Mouse (Mus musculus): ENCODE data around the gene Sycp2.

Gene Sycp2

DNA sequence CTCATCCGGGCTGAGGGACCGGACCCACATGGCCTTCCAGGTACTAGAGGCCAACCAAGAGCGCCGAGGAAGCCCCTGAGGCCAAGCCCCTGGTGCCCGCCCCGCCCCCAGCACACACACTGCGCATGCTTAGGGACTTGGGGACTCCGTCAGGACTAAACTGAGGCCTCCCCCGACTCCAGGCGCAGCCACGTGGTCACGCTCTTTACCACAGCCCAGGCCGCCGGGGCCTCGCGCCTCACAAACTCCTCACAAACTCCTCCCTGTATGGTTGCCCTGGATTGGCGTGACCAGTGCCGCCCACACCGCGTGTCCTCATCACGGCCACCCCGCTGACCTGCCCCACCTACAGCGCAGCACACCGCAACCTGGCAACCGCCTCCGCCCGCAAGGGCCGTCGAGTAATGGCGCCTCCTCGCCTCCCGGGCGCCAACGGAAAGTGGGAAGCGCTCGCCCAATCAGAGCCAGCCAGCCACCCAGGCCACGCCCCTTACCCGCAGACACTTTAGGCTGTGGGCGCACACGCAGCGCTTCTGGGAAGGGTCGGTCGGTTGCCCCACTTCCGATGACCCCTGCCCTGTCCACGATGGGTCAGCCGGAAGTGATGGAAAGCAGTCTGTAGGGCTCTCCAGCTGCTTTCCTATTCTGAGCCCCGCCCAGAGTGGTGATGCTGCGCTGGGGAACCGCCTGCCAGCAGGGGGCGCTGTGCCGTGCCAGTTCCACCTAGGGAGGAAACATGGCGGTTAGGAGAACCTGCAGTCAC lies at the start of gene Sycp2:
TSS of gene Sycp2 (minus strand) at position 633 of the 763 bp plus-strand sequence.
- peak; percentile 45 for DNase-seq

DNA sequence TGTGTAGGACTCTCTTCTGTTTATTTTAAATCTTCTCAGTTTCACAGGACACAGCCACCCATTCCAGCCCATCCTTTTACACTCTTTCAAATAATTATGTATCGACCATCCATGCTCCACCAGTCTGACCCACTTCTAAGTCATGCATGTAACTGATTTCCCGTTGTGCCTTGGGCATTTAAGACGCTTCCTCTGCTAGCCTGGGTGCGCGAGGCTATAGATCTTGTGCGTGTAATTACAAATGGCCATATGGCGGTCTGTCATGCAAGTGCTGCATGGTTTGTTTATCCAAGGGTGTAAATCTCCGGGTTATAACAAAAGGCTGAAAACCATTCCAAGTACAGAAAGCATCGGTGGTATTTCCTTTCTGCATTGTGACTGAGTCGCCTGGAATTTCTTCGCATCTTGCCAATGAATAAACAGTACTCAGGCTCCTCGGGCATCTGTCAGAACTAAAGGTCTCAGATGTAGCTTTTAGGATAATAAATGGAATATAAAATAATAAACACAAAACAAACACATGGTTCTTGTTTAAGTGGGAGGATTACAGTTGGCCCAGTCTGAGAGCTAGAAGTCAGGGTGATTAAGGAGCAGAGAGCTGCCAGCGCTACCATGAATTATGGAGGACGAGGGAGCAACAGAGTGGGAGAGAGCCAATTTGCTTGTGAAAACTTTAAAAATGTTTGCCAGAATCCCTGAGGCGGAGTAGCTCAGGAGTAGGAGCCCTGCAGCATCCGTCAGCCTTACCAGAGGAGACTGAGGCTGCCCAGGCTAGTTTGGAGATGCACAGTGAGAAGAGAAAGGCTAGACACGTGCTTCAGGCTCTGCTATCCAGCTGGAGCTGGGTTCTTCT lies 47.4 kb upstream of the Sycp2 start:
- no peak for DNase-seq

DNA sequence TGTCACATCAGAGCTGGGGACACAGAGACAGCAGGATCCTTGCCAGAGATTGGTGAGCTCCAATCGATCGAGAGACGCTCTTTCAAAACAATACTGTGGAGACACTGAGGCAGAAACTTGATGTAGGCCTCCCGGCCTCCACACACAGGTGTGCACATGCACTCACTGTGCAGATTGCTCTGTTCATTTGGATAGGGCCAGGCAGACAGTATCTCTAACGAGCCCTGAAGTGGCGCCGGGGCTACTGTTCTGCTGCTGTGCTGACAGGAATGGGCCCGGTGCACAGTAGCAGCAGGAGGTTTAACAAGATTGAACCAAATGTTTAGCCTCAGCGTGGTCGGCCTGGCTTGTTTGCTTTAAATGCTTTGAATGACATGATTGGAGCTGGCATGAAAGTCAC lies 43.5 kb upstream of the Sycp2 start:
- DNase-seq, result no peak

DNA sequence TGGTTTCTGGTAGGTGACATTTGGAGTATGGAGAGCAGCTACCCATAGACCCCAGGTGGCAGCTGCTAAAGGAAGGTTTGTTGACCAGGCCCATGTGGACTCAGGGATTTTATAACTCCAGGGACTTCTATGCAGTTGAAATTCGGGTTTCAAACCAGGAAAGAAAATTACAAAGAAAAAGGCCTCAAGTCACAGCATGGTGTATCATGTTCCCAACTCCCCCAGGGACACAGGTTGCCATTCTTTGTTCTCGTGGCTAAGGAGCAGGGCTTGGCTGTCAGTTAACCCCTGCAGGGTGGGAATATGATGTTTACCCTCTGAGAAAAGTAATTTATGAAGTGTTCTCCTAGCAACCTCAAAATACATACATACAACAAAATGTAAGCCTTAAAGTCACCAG lies 42.8 kb upstream of the Sycp2 start:
- no peak for DNase-seq

DNA sequence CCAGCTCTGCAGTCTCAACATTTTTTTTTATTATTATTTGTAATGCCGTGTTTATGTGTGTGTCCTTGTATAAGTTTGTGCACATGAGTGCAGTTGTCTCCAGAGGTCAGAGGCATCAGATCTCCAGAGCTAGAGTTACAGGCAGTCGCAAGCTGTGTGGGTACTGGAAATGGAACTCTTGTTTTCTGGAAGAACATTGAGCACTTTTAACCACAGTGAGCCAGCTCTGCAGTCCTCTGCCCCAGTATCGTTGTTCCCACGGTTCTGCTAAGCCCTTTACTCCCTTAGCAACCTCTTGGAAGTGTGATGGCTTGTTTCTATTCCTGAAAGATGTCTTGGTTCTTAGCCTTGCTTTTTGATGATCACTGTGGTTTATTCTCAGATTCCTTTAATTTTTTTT lies 41.9 kb upstream of the Sycp2 start:
- no peak for DNase-seq

DNA sequence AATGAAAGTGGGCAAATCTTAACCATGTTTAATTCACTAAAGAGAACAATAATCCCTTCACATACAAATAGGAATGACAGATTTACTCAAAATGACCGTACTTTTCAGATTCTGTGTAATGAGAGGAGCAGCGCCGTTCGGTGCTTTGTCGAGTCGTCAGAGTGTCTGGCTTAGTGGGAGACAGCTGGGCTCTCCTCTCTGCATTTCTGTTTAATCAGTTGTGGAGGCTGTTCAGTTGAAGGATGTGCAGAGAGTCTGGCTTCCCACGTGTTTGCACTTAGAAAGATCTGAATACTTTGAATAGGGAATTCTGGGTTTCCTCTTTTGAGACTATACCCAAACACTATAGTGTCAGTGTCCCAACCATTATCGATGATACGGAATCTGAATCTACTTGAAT lies 29.8 kb upstream of the Sycp2 start:
- DNase-seq, result no peak

DNA sequence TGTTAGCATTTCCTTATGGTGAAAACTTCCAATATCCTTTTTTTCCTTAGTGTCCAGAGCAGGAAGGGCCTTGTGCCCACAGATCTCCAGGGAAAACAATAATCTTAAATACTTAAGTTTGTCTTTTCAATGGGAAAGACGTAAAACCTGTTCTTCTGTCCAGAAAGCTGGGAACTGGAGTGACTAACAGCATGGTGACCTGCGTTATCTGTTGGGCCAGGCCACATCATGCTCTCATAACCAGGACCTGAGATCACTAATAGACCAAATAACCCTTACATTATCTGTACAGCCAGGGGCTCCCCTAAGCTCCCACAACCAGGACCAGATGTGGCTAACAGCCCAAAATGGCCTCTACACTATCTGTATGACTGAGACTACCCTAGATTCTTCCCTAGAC lies 26.4 kb upstream of the Sycp2 start:
- no peak for DNase-seq

DNA sequence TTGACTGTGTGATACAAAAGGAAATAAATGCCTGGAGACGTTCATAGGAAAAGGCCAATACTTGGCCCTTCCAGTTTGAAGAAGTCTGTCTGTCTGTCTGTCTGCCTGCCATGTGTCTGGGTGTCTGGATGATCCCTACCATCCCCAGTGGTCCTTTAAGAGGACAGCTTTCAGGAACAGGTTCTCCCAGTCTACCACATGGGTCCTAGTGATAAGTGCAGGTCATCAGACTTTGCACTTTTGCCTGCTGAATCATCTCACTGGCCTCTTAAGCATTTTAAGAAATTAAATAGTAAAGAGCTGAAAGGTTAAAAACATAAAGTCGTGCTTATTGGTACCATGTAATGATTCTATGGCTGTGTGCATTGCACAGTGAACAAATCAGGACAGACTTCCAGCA lies 26.0 kb upstream of the Sycp2 start:
- no peak for DNase-seq

DNA sequence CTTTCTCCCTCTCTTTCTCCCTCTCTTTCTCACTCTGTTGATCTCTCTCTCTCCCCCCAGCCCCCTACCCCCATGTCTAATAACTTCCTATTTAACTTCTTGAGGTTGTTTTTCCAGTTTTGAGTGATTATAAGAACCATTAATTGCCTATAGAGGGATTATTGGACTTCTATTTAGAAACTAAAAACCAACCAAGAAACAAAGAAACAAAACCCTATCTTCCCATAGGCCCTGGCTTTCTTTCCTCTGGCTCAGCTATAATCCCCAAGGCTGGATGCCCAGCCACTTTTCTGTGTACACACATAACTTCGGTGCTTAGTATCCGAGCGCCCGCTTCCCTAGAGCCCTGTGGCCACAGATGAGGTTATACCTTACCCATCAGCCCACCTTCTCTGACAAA lies 22.7 kb upstream of the Sycp2 start, which contains the start of gene Cdh26:
TSS of gene Cdh26 (plus strand) at position 301 of the 400 bp plus-strand sequence.
- no peak for DNase-seq

DNA sequence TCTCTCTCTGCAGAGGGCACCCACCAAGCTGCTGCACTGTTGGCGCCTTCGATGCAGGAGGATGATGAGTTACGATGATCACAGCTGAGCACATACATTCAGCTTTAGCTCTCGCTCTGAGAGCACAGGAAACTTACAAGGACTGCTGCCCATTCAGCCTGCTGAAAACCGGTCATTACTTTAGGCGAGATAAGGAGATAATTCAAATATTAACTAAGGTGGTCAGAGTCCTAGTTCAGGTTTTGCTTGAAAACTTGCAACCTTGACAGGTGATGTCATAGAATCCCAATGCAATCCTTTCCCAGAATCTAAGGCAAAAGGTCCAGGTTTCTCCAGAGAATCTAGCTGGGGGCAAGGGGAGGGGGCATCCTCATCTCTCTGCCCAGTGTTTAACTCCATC lies 21.9 kb upstream of the Sycp2 start:
- no peak for DNase-seq

DNA sequence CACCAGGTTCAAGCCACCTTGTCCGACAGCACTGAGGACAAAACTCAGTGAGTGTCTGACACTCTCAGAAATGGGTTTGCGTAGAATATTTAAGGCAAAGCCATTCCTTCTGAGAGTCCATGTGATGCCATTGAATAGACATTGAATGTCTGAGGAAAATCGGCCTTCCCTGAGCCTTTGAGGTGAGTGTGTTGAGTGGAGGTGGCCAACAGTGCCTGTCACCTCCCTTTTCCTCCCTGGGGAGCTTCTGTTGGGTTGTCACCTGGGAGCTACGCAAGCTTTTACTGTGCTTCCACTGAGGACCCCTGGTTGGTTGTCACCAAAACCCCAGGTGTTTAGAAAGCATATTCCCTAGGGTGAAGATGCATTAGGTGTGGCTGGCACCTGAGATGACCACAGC lies 21.2 kb upstream of the Sycp2 start:
- no peak for DNase-seq

DNA sequence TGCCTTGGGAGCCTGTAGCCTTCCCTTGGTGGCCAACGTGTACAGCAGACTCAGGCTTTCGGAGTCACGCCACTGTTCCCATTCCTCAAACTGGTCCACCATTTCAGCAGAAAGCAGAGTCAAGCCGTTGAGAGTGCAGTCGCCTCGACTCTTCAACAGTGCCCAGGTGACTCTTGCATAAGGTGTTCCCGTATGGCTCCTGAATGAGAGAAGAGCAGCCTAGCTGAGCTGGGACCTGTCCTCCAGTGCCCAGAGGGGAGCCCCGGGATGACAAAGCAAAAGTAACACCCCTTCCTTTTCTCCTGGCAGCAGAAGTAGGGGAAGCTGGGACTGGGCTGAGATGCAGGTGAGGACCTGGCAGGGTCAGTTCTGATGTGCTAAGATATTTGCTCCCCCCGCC lies 20.7 kb upstream of the Sycp2 start:
- DNase-seq, result no peak

DNA sequence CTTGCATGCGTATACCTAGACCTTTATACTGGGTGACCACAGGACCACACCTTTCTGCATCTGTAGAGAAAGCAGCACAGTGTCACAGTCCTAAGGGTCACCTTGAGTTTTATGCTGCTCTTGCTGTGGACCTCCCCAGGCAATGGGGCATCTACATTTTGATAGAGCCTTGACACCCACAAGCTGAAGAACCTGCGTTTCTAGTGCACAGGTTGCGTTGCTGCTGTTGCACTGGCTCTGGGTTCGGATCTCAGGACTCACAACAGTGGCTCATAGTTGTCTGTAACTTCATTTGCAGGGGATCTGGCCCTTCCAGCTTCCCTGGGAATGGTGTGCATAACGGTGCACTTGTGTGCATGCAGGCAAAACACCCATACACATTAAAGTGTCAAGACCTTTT lies 19.7 kb upstream of the Sycp2 start:
- DNase-seq, result no peak

DNA sequence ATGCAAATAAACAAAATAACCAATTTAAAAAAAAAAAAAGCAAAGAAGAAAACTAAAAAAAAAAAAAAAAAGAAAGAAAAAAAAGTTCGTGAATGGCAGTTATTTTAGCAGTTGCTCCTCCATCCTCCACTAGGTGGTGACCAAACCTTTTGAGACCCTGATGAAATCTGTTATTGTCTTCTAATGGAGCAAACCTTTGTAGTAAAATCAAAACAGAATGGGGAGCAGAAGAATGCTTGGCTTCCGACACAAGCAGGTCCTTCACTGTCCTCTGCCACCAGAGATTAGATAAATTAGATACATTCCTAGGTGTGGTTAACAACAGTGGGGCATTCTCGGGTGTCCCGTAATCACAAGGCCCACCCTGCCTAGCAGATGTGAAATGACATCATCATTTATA lies 18.7 kb upstream of the Sycp2 start:
- DNase-seq, result no peak

DNA sequence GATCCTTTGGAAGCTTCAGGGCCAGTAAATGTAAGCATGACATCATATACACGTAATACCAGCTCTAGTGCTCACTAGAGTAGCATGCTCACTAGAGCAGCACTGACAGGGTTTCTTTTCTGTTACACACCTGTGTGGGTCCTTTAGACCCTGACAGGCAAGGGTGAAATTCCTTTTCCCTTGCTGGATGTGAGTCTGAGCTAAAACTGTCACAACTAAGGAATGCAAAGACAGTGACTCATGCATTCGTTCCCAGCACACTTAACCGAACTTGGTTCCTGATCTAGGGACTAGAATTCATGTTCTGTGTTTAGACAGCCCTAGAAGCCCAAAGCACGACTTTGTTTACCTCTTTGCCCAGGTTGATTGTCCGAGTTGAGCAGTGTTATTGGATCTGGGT lies 15.7 kb upstream of the Sycp2 start:
- no peak for DNase-seq

DNA sequence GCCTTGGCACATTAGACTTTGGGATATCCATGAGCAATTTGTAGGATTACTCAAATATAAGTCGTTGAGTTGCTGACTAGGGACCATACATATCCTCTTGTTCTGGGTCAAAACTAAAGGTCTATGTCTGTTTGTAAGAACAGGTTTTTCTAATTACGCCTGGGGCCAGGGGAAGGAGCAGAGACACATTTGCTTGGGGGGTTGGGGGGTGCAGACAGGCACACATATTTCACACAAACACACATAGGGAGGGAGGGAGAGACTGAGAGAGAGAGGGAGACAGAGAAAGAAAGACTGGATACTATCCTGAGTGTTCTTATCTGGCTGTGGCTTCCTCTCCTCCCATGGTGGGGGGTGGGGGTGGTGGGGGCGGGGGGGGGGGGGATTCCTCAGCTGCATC lies 14.7 kb upstream of the Sycp2 start:
- no peak for DNase-seq

DNA sequence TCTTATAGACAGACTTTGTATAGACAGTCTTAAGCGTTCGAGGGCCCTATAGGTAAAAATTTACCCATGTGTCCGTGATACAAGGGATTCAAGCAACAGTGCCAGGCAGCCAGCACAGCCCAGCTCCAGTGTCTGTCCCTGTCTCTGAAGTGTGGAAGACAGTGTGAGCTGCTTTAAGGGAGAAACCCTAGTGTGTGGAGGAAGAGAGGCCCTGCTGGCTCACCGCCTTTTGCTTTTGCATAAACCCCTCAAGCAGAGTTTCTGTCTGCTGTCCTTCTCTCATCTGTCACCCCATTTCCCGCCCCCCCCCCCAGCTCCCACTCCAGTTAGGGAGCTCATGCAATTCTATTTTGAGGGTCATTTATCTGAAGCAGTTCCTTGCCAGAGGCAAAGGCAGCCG lies 14.1 kb upstream of the Sycp2 start:
- no peak for DNase-seq

DNA sequence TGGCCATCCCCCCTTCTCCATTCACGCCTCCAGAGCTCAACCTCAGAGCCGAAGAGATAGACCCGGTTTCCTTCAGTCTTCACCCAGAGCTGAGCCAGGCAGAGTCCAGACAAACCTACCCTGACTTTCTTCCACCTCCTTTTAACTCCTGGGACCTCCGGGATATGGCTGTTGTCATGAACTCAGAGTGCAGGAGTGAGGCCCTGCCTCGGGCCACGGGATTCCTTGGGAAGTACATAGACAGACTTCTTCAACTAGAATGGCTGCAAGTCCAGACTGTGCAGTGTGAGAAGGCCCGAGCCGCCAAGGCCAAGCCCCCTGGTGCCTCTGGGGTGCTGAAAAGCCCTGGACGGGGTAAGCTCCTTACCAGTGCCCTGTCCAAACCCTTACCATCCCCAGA lies 13.1 kb upstream of the Sycp2 start:
- DNase-seq, result no peak

DNA sequence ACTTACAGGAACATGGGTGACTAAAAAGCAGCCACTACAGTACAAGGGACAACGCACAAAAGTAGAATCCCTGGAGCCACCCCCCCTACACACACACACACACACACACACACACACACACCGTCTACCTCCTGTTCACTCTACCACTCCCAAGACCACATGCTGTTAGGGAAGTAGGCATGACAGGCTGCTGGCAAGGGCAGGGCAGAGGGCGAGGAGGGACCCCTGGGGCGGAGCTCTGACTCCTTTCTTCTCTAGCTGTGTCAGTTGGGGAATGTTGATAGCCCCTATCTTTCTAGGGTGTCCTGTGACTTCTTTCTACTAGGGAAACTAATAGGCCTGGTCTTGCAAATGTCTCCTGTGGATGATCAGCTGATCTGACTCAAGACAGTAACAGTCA lies 9.5 kb upstream of the Sycp2 start:
- DNase-seq, result no peak

DNA sequence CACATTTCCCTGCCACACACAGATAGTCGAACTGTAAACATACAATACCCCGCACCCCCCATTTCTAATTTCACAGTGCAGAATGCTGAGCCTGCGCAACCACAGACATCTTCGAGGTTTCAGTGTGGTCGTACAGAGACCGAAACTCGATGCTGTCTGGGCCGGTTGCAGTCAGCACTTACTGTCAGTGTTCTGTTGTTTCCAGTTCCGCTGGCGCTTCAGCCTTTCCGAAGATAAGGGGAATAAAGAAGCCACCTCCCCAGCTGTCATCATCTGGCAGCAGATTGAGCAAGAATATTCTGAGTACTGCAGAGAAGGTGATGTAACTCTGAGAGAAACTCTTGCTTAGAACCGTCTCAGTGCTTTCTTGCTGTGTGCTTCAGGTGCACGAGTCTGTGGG lies 8.9 kb upstream of the Sycp2 start:
- DNase-seq, result no peak

DNA sequence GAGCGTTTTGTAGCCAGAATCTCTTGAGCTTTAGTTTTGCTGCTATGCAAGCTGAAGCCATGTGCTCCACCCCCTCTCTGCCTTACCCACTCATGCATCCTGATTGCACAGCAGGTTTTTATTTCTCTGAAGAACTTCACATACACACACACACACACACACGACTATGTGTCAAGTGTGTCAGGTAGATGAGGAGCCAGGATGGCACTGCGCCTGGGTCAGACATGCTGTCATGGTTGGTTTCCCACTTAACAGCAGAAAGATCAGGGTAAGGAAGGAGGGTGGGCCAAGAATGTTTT lies 7.6 kb upstream of the Sycp2 start:
- no peak for DNase-seq

DNA sequence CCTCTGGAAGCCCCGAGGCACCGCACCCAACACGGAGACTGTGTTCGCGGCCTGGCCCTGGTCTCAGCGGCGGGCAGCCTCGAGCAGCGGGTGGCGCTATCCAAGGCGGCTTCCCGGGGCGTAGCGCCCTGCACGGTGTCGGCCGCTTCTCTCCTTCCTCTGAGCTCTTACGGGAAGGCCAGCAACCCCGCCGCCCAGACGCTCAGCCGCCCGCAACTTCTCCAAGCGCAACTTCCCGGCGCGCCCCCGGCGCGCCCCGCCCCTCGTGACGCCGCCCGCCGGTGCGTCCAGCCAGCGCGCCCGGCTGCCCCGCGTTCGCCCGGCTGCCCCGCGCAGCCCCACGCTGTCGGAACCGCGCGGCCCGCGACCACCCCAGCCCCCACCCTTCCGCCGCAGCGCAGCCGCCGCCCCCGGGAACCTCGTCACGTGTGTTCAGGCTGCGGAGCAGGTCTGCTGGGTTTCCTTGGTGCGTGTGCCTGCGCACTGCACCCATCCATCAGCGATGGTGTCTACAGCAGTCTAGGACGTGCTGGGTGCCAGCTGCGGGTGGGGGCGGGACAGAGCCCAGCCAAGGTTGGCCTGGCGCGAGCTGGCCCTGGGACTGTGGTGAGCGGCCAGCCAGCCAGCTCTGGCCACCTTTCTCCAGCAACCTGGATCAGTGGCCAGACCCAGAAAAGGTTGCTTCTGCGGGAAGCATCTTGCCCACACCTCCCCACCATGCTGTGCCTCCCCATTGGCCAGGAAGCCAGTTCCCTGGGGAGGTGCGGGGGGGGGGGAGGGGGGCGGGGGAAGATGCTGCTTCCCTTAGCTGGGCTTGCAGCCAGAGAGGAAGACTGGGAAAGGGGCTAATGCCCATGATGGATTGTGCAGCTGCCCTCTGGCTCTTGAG lies 7.0 kb upstream of the Sycp2 start, which contains the start of the genes Ppp1r3d and Fam217b:
TSS of gene Ppp1r3d (minus strand) at position 212 of the 889 bp plus-strand sequence.
TSS of gene Fam217b (plus strand) at position 264 of the 889 bp plus-strand sequence.
- peak; percentile 34 for DNase-seq
